Mouse (Mus musculus): ENCODE measurements around the gene Usp37. TPM values are rescaled to one million over a fixed set of nuclear protein-coding genes. Genes with fewer than 3 reads are reported as not detected.
"Not testable (repeated sequence)": the region's sequence is repeated elsewhere in the genome, so short reads cannot be mapped to it uniquely, and the experiment has no call there.

Gene Usp37
- 10 to 100 TPM; 19.7 to 20.5 TPM for total RNA-seq (2021)
- long read RNA-seq, experiment 1, partial matches to known transcripts: 0 of 15 reads
- long read RNA-seq, experiment 1, other reads (novel, unspliced or antisense): 15 of 15 reads
- long read RNA-seq, experiment 2, partial matches to known transcripts: 1 of 10 reads
- long read RNA-seq, experiment 2, other reads (novel, unspliced or antisense): 9 of 10 reads

- DNase-seq (ENCODE audit: low spot score in 2 of 2): no peak
Observed at GRCm38 (mm10) chr1:74544184-74544583, at the start of gene Usp37. Gene Usp37 (minus strand): TSS chr1:74544284.

GRCm38 (mm10) chr1:74587773-74588445 is 43.8 kb upstream of the Usp37 start, which contains the start of the genes Zfp142 and Bcs1l:
Gene Zfp142 (minus strand): TSS chr1:74588246.
Gene Bcs1l (plus strand): TSS chr1:74588289.
- peak; percentile 90 to 98 for DNase-seq (ENCODE audit: low spot score in 2 of 2)

- DNase-seq (ENCODE audit: low spot score in 2 of 2): no peak
Observed at GRCm38 (mm10) chr1:74587233-74587772, 43.2 kb upstream of the Usp37 start.

- DNase-seq (ENCODE audit: low spot score in 2 of 2): no peak
Observed at GRCm38 (mm10) chr1:74584616-74585398, 40.7 kb upstream of the Usp37 start.

- DNase-seq (ENCODE audit: low spot score in 2 of 2): no peak
Observed at GRCm38 (mm10) chr1:74582621-74583020, 38.5 kb upstream of the Usp37 start.

- DNase-seq (ENCODE audit: low spot score in 2 of 2): no peak
Observed at GRCm38 (mm10) chr1:74569739-74570719, 25.9 kb upstream of the Usp37 start.

- DNase-seq (ENCODE audit: low spot score in 2 of 2): no peak
Observed at GRCm38 (mm10) chr1:74565834-74566233, 21.8 kb upstream of the Usp37 start.

- DNase-seq (ENCODE audit: low spot score in 2 of 2): no peak
Observed at GRCm38 (mm10) chr1:74559061-74559460, 15.0 kb upstream of the Usp37 start.

GRCm38 (mm10) chr1:74542451-74542961 is 1.6 kb downstream of the Usp37 start, which contains the start of gene Plcd4:
Gene Plcd4 (plus strand): TSS chr1:74542888.
- DNase-seq (ENCODE audit: low spot score in 2 of 2): no peak

- peak in 1 of 2 experiments; percentile 62 for DNase-seq (ENCODE audit: low spot score in 2 of 2)
Observed at GRCm38 (mm10) chr1:74538650-74539049, 5.4 kb downstream of the Usp37 start.

- DNase-seq (ENCODE audit: low spot score in 2 of 2): no peak
Observed at GRCm38 (mm10) chr1:74528589-74528988, 15.5 kb downstream of the Usp37 start.

- DNase-seq (ENCODE audit: low spot score in 2 of 2): no peak
Observed at GRCm38 (mm10) chr1:74524746-74525145, 19.3 kb downstream of the Usp37 start.

- DNase-seq (ENCODE audit: low spot score in 2 of 2): no peak
Observed at GRCm38 (mm10) chr1:74519875-74520274, 24.2 kb downstream of the Usp37 start.

- DNase-seq (ENCODE audit: low spot score in 2 of 2): not testable (repeated sequence)
Observed at GRCm38 (mm10) chr1:74512999-74513398, 31.1 kb downstream of the Usp37 start.

GRCm38 (mm10) chr1:74511306-74511705 is 32.8 kb downstream of the Usp37 start:
- no peak for DNase-seq (ENCODE audit: low spot score in 2 of 2)

- no peak for DNase-seq (ENCODE audit: low spot score in 2 of 2)
Observed at GRCm38 (mm10) chr1:74507780-74508179, 36.3 kb downstream of the Usp37 start.

GRCm38 (mm10) chr1:74506471-74506881 is 37.6 kb downstream of the Usp37 start:
- peak; percentile 44 to 63 for DNase-seq (ENCODE audit: low spot score in 2 of 2)

- DNase-seq (ENCODE audit: low spot score in 2 of 2): peak; percentile 100
Observed at GRCm38 (mm10) chr1:74505721-74506464, 38.2 kb downstream of the Usp37 start, which contains the start of gene Cnot9. Gene Cnot9 (plus strand): TSS chr1:74506058.

- peak in 1 of 2 experiments; percentile 24 for DNase-seq (ENCODE audit: low spot score in 2 of 2)
Observed at GRCm38 (mm10) chr1:74505393-74505720, 38.7 kb downstream of the Usp37 start.
